Mouse (Mus musculus): Measurements from ENCODE around the gene Aicda. TPM values are rescaled to one million over a fixed set of nuclear protein-coding genes. Genes with fewer than 3 reads are reported as not detected.

Aicda gene
- polyA plus RNA-seq, 1 experiment from 2014 or later, result not detected

GRCm38 (mm10) chr6:122608434-122609376, 55.1 kb downstream of the Aicda start:
- ATAC-seq (ENCODE audit: low FRiP score), result no peak
- no peaks in the 10 kb centered on the region for H3K36me3 ChIP-seq (ENCODE audit: control insufficient read depth, insufficient read depth, low read length)
- H3K9me3 ChIP-seq (ENCODE audit: control insufficient read depth, low read length), result no peaks in the 10 kb centered on the region
- no peak overlapping the region for H3K4me3 ChIP-seq (ENCODE audit: low read depth, low read length)
- no peak for DNase-seq (ENCODE audit: low spot score)
- H3K9ac ChIP-seq (ENCODE audit: low read depth, low read length), result no peak overlapping the region
- H3K4me2 ChIP-seq (replicated peaks; ENCODE audit: low read depth, low read length), result no peak overlapping the region
- WGBS, result 73% methylated on average over 10 of the region's 10 CpGs
- H3K4me1 ChIP-seq (replicated peaks; ENCODE audit: control insufficient read depth, insufficient read depth, low read length), result no peaks in the 10 kb centered on the region
- H3K27ac ChIP-seq (ENCODE audit: low read depth, low read length), result no peak overlapping the region
- no peaks in the 10 kb centered on the region for H3K27me3 ChIP-seq (ENCODE audit: control insufficient read depth, insufficient read depth, low read length)

DNA sequence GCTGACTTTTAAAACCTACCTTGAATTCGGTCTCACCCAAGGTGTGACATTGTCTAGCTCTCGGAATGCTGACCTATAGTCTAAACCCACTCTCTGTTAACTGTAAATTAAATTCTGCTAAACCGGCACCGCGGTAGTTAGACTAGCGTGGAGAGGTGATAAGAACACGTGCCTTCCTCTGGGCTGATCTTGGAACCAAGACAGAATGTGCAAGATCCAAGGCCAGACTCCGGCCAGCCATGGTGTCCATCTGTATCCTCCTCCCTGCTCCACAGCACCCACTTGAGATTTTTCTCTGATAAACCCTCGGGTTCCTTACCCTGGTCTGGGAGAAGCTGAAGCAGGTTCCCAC, 55.8 kb downstream of the Aicda start:
- no peaks in the 10 kb centered on the region for H3K4me1 ChIP-seq (replicated peaks; ENCODE audit: control insufficient read depth, insufficient read depth, low read length)

DNA sequence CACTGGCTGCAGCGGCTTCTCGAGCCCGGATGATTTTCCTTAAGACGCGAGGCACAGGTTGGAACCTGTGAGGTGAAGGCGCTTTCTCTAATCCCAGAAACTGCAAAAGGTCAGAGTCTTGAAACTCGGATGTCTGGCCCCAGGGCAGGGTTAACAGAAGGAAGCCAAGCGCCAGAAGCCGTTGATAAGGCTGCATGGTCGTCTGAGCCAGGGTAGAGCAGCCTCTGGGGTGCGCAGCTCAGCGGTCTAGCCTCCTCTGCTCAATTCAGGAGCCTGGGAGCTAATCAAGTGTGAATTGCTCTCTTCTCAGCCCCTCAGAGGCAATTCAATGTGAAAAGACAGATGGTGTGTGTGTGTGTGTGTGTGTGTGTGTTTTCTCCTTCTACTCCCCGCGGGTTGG, 56.2 kb downstream of the Aicda start, which contains the start of gene Gdf3:
Gene Gdf3, minus strand, starts transcription at position 317 of the 400 bp plus-strand sequence.
- Histone ChIP-seq H3K4me1 (replicated peaks; ENCODE audit: control insufficient read depth, insufficient read depth, low read length) (no peaks in the 10 kb centered on the region), H3K9me3 (ENCODE audit: control insufficient read depth, low read length) (no peaks in the 10 kb centered on the region), H3K27ac (ENCODE audit: low read depth, low read length) (no peak within 1 kb of the TSS), H3K4me3 (ENCODE audit: low read depth, low read length) (no peak within 1 kb of the TSS), H3K27me3 (ENCODE audit: control insufficient read depth, insufficient read depth, low read length) (no peaks in the 10 kb centered on the region), H3K4me2 (replicated peaks; ENCODE audit: low read depth, low read length) (no peak within 1 kb of the TSS), H3K36me3 (ENCODE audit: control insufficient read depth, insufficient read depth, low read length) (no peaks in the 10 kb centered on the region), H3K9ac (ENCODE audit: low read depth, low read length) (no peak within 1 kb of the TSS)
- DNase-seq (ENCODE audit: low spot score) (no peak), ATAC-seq (ENCODE audit: low FRiP score) (no peak)
- 64% methylated on average over 14 of the region's 14 CpGs for WGBS

More for the DNA sequence above, 55.8 kb downstream of the Aicda start:
- Histone ChIP-seq H3K27me3 (ENCODE audit: control insufficient read depth, insufficient read depth, low read length) (no peaks in the 10 kb centered on the region), H3K9ac (ENCODE audit: low read depth, low read length) (no peak overlapping the region), H3K4me2 (replicated peaks; ENCODE audit: low read depth, low read length) (no peak overlapping the region), H3K4me3 (ENCODE audit: low read depth, low read length) (no peak overlapping the region), H3K27ac (ENCODE audit: low read depth, low read length) (no peak overlapping the region), H3K9me3 (ENCODE audit: control insufficient read depth, low read length) (no peaks in the 10 kb centered on the region), H3K36me3 (ENCODE audit: control insufficient read depth, insufficient read depth, low read length) (no peaks in the 10 kb centered on the region)
- 79% methylated on average over 9 of the region's 9 CpGs for WGBS
- no peak for DNase-seq (ENCODE audit: low spot score)
- no peak for ATAC-seq (ENCODE audit: low FRiP score)

DNA sequence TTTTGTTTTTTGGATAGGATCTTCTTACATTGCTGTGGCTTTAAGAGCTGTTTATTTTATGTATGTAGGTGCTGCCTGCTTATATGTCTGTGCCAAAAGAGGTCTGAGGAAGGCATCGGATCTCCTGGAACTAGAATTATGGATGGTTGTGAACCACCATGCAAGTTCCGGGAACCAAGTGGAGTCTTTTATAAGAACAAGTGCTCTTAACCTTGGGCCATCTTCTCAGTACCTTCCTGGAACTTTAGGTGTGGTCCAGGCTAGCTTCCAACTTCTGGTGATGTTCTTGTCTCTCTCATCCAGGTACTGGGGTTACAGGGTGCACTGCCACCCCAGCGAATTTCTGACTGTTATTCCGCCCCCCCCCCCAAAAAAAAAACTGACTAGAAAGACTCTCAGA, 58.8 kb downstream of the Aicda start:
- Histone ChIP-seq H3K9me3 (ENCODE audit: control insufficient read depth, low read length) (no peaks in the 10 kb centered on the region), H3K4me1 (replicated peaks; ENCODE audit: control insufficient read depth, insufficient read depth, low read length) (no peaks in the 10 kb centered on the region), H3K4me2 (replicated peaks; ENCODE audit: low read depth, low read length) (no peak overlapping the region), H3K4me3 (ENCODE audit: low read depth, low read length) (no peak overlapping the region), H3K9ac (ENCODE audit: low read depth, low read length) (no peak overlapping the region), H3K27ac (ENCODE audit: low read depth, low read length) (no peak overlapping the region), H3K27me3 (ENCODE audit: control insufficient read depth, insufficient read depth, low read length) (no peaks in the 10 kb centered on the region), H3K36me3 (ENCODE audit: control insufficient read depth, insufficient read depth, low read length) (no peaks in the 10 kb centered on the region)
- no peak for ATAC-seq (ENCODE audit: low FRiP score)
- no peak for DNase-seq (ENCODE audit: low spot score)
- 83% methylated on average over 4 of the region's 4 CpGs for WGBS

Other genes with a start within 250 kb of the Aicda start
- 84.4 and 91.4 TPM in 2 replicates for gene M6pr, start 245.1 kb upstream of the Aicda start, polyA plus RNA-seq (2014; fragmentation: Nextera tagmentation; extraction: Ambion mirVana)
- gene Phc1, start 213.2 kb upstream of the Aicda start, polyA plus RNA-seq (2014; fragmentation: Nextera tagmentation; extraction: Ambion mirVana), result 33.6 and 36.7 TPM in 2 replicates
- gene Rimklb, start 55.0 kb upstream of the Aicda start, polyA plus RNA-seq (2014; fragmentation: Nextera tagmentation; extraction: Ambion mirVana), result 62.1 and 63.4 TPM in 2 replicates
- 1.2 and 1.6 TPM in 2 replicates for gene Mfap5, start 48.0 kb upstream of the Aicda start, polyA plus RNA-seq (2014; fragmentation: Nextera tagmentation; extraction: Ambion mirVana)
- gene Apobec1, start 48.6 kb downstream of the Aicda start, polyA plus RNA-seq (2014; fragmentation: Nextera tagmentation; extraction: Ambion mirVana), result 1.7 and 2.1 TPM in 2 replicates
- 0.25 TPM in 1 of 2 replicates, not detected in the other for gene Gdf3, start 56.3 kb downstream of the Aicda start, polyA plus RNA-seq (2014; fragmentation: Nextera tagmentation; extraction: Ambion mirVana)
- not detected in 2 replicates for gene Dppa3, start 72.6 kb downstream of the Aicda start, polyA plus RNA-seq (2014; fragmentation: Nextera tagmentation; extraction: Ambion mirVana)
- 0.07 and 0.32 TPM in 2 replicates for gene Nanog, start 153.7 kb downstream of the Aicda start, polyA plus RNA-seq (2014; fragmentation: Nextera tagmentation; extraction: Ambion mirVana)
- gene Slc2a3, start 247.8 kb downstream of the Aicda start, polyA plus RNA-seq (2014; fragmentation: Nextera tagmentation; extraction: Ambion mirVana), result 23.5 and 29.2 TPM in 2 replicates

Measured in hindbrain, embryonic 11.5 days (tissue).